Mouse (Mus musculus) cortical plate, adult 2 months (tissue): ENCODE measurements at regions not wholly inside any gene's neighbourhood (a gene's known extent, or its start where the extent isn't known, plus 50 kb on each side); places are given as distances from the start of the nearest gene placed in this dataset.
"Not testable (repeated sequence)": the region's sequence is repeated elsewhere in the genome, so short reads cannot be mapped to it uniquely, and the experiment has no call there.

Source experiments
- CTCF ChIP-seq: fragments of 200-500 bp; IDR thresholded peaks from 2 replicates; pipeline ENCODE4 v1.5.1; 2011; ENCODE audit warnings: mild to moderate bottlenecking, control low read depth, low read length; ENCODE audit not compliant: insufficient read depth; ENCODE audit errors: extremely low read depth
- POLR2A ChIP-seq: fragments of 200-500 bp; IDR thresholded peaks from 2 replicates; pipeline ENCODE4 v1.6.1; 2011; ENCODE audit warnings: mild to moderate bottlenecking, low read length, control low read depth; ENCODE audit not compliant: insufficient read depth; ENCODE audit errors: extremely low read depth

GRCm38 (mm10) chr6:37747793-37748192, 122.8 kb upstream of the Trim24 start:
- not testable (repeated sequence) for TF ChIP-seq CTCF, POLR2A
